Mouse (Mus musculus) heart, adult 2 months (tissue): Measurements from ENCODE around the gene Bcas1.
A peak's percentile ranks its signal among the peaks of the same experiment; 100 is the strongest.

Experiments
- CTCF ChIP-seq: fragments of 200-600 bp; IDR thresholded peaks from 2 replicates; pipeline ENCODE4 v1.8.1; 2022; ENCODE audit warnings: antibody characterized with exemption, mild to moderate bottlenecking, moderate library complexity
- EP300 ChIP-seq: fragments of 200-500 bp; IDR thresholded peaks from 2 replicates; pipeline ENCODE4 v1.6.1; 2011; ENCODE audit warnings: low read depth, low read length, control low read depth; ENCODE audit not compliant: insufficient read depth
- POLR2A ChIP-seq: fragments of 200-500 bp; IDR thresholded peaks from 2 replicates; pipeline ENCODE4 v1.6.1; 2011; ENCODE audit warnings: mild to moderate bottlenecking, low read depth, low read length, control low read depth; ENCODE audit not compliant: insufficient read depth

GRCm38 (mm10) chr2:170318713-170319532 is 108.7 kb downstream of the Bcas1 start:
- TF ChIP-seq CTCF (peak; percentile 72), EP300 (peak; percentile 91; the same call in 1 of the 2 replicates), POLR2A (peak; percentile 55; the same call in 1 of the 2 replicates)
